ENCODE assay signal across 20 mouse cellular contexts in the genomic region with DNA sequence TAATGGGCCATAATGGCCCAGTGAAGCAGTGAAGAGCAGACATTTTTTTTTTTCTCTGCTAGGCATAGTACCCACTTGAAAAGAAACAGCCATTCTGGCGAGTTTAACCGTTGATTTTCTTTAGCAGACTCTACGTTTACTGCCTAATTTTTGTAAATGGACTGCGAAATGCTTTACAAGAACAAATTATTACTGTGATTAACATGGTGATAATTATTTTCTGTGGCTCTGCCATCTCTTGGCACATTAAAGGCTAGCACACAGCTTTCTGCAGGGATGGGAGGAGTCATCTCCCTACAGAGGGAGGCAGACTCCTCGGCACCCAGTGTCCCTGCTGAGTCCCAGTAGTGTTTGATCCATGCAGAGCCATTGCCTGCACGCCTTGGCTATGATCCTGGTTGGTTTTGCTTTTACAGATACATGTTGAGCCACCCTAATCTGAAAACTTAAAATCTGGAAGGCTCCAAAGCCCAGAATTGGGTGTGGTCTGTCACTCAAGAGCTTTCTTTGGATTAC.
"Had no signal": no experiment of that assay in that cellular context is flagged by ENCODE, and none has a peak within 500 bp of the region (broad histone marks: within the 10 kb centered on the region; RNA-seq: fewer than 3 reads in every experiment).

No protein-coding gene starts in this region.

- H3K9ac ChIP-seq: lung, embryonic 15.5 days; midbrain, embryonic 13.5 days; midbrain, embryonic 15.5 days; neural tube, embryonic 13.5 days; neural tube, embryonic 15.5 days had no signal

- DNase-seq: lung, adult 18-20 months; lung, postnatal 14 days; lung, postnatal 36 days; right cerebral cortex, adult 18-20 months; right cerebral cortex, postnatal 14 days; right cerebral cortex, postnatal 4 days; spleen, adult 18-20 months; thymus, adult 18-20 months; thymus, postnatal 14 days; thymus, postnatal 36 days had no signal

- H3K4me2 ChIP-seq: lung, embryonic 15.5 days; midbrain, embryonic 11.5 days; midbrain, embryonic 13.5 days; midbrain, embryonic 15.5 days; neural tube, embryonic 13.5 days; neural tube, embryonic 15.5 days had no signal

- H3K27me3 ChIP-seq: lung, embryonic 15.5 days; megakaryocyte, embryonic 14.5 days; midbrain, embryonic 13.5 days; midbrain, embryonic 15.5 days; neural tube, embryonic 13.5 days; neural tube, embryonic 15.5 days had no signal

- H3K36me3 ChIP-seq: lung, embryonic 15.5 days; midbrain, embryonic 13.5 days; midbrain, embryonic 15.5 days; neural tube, embryonic 13.5 days; neural tube, embryonic 15.5 days had no signal

- H3K9me3 ChIP-seq: lung, embryonic 15.5 days; midbrain, embryonic 13.5 days; midbrain, embryonic 15.5 days; neural tube, embryonic 13.5 days; neural tube, embryonic 15.5 days had no signal

- ATAC-seq: lung, postnatal 0 days; midbrain, embryonic 13.5 days; midbrain, embryonic 15.5 days had no signal

- H3K4me1 ChIP-seq: megakaryocyte, embryonic 14.5 days had no signal

- H3K4me3 ChIP-seq: lung, embryonic 15.5 days; megakaryocyte, embryonic 14.5 days; midbrain, embryonic 13.5 days; midbrain, embryonic 15.5 days; myocyte; neural tube, embryonic 13.5 days; neural tube, embryonic 15.5 days had no signal

- H3K27ac ChIP-seq: lung, embryonic 15.5 days; macrophage; midbrain, embryonic 13.5 days; midbrain, embryonic 15.5 days; neural tube, embryonic 13.5 days; neural tube, embryonic 15.5 days had no signal
